20 mouse cellular contexts compared by ENCODE assay signal in genomic region chr12:4689341-4689740, GRCm38 (mm10). TPM values are rescaled to one million over a fixed set of nuclear protein-coding genes. Genes with fewer than 3 reads are reported as not detected.
DNase-seq lines count a peak whose midpoint lies in the region; ATAC-seq lines count a peak whose summit lies in the region.
"Had no signal": no experiment of that assay in that cellular context is flagged by ENCODE, and none has a peak within 500 bp of the region (broad histone marks: within the 10 kb centered on the region; RNA-seq: fewer than 3 reads in every experiment).

No protein-coding gene starts in this region.

- intact Hi-C loops in left cerebral cortex, postnatal 4 days (cut with DNase I), result no loop called here

- no peak overlapping the region for H3K27ac ChIP-seq in intestine, embryonic 15.5 days
- H3K27ac ChIP-seq: embryonic facial prominence, embryonic 15.5 days; forebrain, embryonic 10.5 days; hindbrain, embryonic 14.5 days had no signal

- WGBS in intestine, embryonic 15.5 days, result 96% methylated on average over 14 of the region's 14 CpGs

- no peaks in the 10 kb centered on the region for H3K27me3 ChIP-seq in intestine, embryonic 15.5 days (replicated peaks)
- H3K27me3 ChIP-seq: embryonic facial prominence, embryonic 15.5 days had no signal

- H3K4me1 ChIP-seq in intestine, embryonic 15.5 days (replicated peaks), result no peaks in the 10 kb centered on the region
- H3K4me1 ChIP-seq: embryonic facial prominence, embryonic 15.5 days; forebrain, embryonic 10.5 days had no signal

- H3K36me3 ChIP-seq in intestine, embryonic 15.5 days, result no peaks in the 10 kb centered on the region
- H3K36me3 ChIP-seq: embryonic facial prominence, embryonic 15.5 days; forebrain, embryonic 10.5 days had no signal

- no peaks in the 10 kb centered on the region for H3K9me3 ChIP-seq in intestine, embryonic 15.5 days
- H3K9me3 ChIP-seq: embryonic facial prominence, embryonic 15.5 days; forebrain, embryonic 10.5 days had no signal

- no peak overlapping the region for H3K4me3 ChIP-seq in intestine, embryonic 15.5 days (replicated peaks)
- H3K4me3 ChIP-seq: embryonic facial prominence, embryonic 15.5 days; erythroblast, embryonic 14.5 days; forebrain, embryonic 10.5 days had no signal

- H3K9ac ChIP-seq in intestine, embryonic 15.5 days, result no peak overlapping the region
- H3K9ac ChIP-seq: embryonic facial prominence, embryonic 15.5 days; hindbrain, embryonic 14.5 days had no signal

- no peak overlapping the region for H3K4me2 ChIP-seq in intestine, embryonic 15.5 days (replicated peaks)
- H3K4me2 ChIP-seq: embryonic facial prominence, embryonic 15.5 days; hindbrain, embryonic 14.5 days had no signal

- no peak for ATAC-seq in cerebellum, adult (ENCODE audit: insufficient number of reproducible peaks, low FRiP score, low TSS enrichment)
- ATAC-seq in intestine, embryonic 15.5 days, result no peak
- ATAC-seq: forebrain, embryonic 14.5 days; inflammation-experienced regulatory T-cells, adult 6 months had no signal

- peak; percentile 74 to 77 for DNase-seq in cerebellum, postnatal 14 days
- peak; percentile 89 for DNase-seq in heart, adult 11 months
- DNase-seq in heart, adult 18-20 months, result no peak
- peak; percentile 83 for DNase-seq in left cerebral cortex, postnatal 4 days
- DNase-seq in left cerebral cortex, adult 18-20 months (ENCODE audit: low spot score in 2 of 2), result no peak
- DNase-seq: adrenal gland, postnatal 10 days; cerebellum, adult 11-12 months; cerebellum, adult 9-10 months; embryo, embryonic 11 days; heart, postnatal 10 days; heart, postnatal 4 days; kidney, adult 11 months had no signal

RNA-seq across cellular contexts. Expression of gene Fam228a, which starts 48.9 kb away (rescaled TPM):
- under 1 TPM; 0.15 to 0.23 TPM for total RNA-seq in heart, adult 18-20 months (2021)
- 1 to 10 TPM; 2.3 to 2.7 TPM for total RNA-seq in left cerebral cortex, postnatal 4 days (2021)
- 1 to 10 TPM; 1.7 to 1.9 TPM for total RNA-seq in left cerebral cortex, adult 18-20 months (2021)
- polyA plus RNA-seq in intestine, embryonic 15.5 days (2015; fragmentation: Nextera tagmentation; extraction: Ambion mirVana), result 0.14 TPM in 2 replicates
- total RNA-seq: heart, postnatal 4 days had no signal
- polyA plus RNA-seq: erythroblast, embryonic 14.5 days had no signal

Comparison
In these comparisons a context has a peak if more than half of its experiments do, and no peak if none do; other contexts are left out.
1. DNase-seq: peak in cerebellum, postnatal 14 days (2 of 2), heart, adult 11 months (single experiment) and left cerebral cortex, postnatal 4 days (single experiment); none in heart, adult 18-20 months (0 of 2) and left cerebral cortex, adult 18-20 months (0 of 2).